Mouse (Mus musculus) forebrain, postnatal 0 days (tissue): ENCODE measurements around the gene R3hdm4. TPM values are rescaled to one million over a fixed set of nuclear protein-coding genes. Genes with fewer than 3 reads are reported as not detected.
"Not testable (repeated sequence)": the region's sequence is repeated elsewhere in the genome, so short reads cannot be mapped to it uniquely, and the experiment has no call there.

Experiments
- ATAC-seq: fragments of 200-750 bp; cut with Nextera tagmentation; 2 replicates; pipeline ENCODE4 v1.8.0; 2017; ENCODE audit warnings: mild to moderate bottlenecking, moderate library complexity
- DNase-seq: peaks from one replicate; pipeline ENCODE4 v3.0.0-alpha.2; 2015
- H3K27ac ChIP-seq: fragments of 300-500 bp; sonication (generic); 2 replicates; pipeline ENCODE4 v1.5.1; 2014; ENCODE audit warnings: low read depth, mild to moderate bottlenecking, antibody characterized with exemption, low read length, moderate library complexity, mixed read lengths
- H3K27me3 ChIP-seq: fragments of 300-500 bp; sonication (generic); 2 replicates; pipeline ENCODE4 v1.6.1; 2014; ENCODE audit warnings: mild to moderate bottlenecking, low read length, mixed read lengths; ENCODE audit not compliant: insufficient read depth
- H3K36me3 ChIP-seq: fragments of 300-500 bp; sonication (generic); 2 replicates; pipeline ENCODE4 v1.6.1; 2014; ENCODE audit warnings: mild to moderate bottlenecking, moderate library complexity; ENCODE audit not compliant: insufficient read depth
- H3K4me1 ChIP-seq: fragments of 300-500 bp; sonication (generic); 2 replicates; pipeline ENCODE4 v1.6.1; 2014; ENCODE audit warnings: antibody characterized with exemption; ENCODE audit not compliant: insufficient read depth
- H3K4me2 ChIP-seq: fragments of 300-500 bp; sonication (generic); 2 replicates; pipeline ENCODE4 v1.6.1; 2014; ENCODE audit warnings: low read depth, mild to moderate bottlenecking, moderate library complexity
- H3K4me3 ChIP-seq: fragments of 300-500 bp; sonication (generic); 2 replicates; pipeline ENCODE4 v1.5.1; 2014; ENCODE audit warnings: low read depth, low read length, mixed read lengths
- H3K9ac ChIP-seq: fragments of 300-500 bp; sonication (generic); 2 replicates; pipeline ENCODE4 v1.6.1; 2014; ENCODE audit warnings: mild to moderate bottlenecking
- H3K9me3 ChIP-seq: fragments of 300-500 bp; sonication (generic); 2 replicates; pipeline ENCODE4 v1.6.1; 2016; ENCODE audit warnings: low read length
- CTCF ChIP-seq: sonication (generic); IDR thresholded peaks from 2 replicates; pipeline ENCODE4 v1.5.1; 2016; ENCODE audit warnings: antibody characterized with exemption, control low read depth, low read depth
- WGBS: fragments of 180-500 bp; shearing (Covaris S2); extraction: QIAGEN DNeasy Blood & Tissue Kit; methylation state at CpG from one replicate; pipeline ENCODE4 v1.1.7; 2014; 5-methylcytosine and 5-hydroxymethylcytosine counted together
- polyA plus RNA-seq: library from polyadenylated mRNA; unstranded; fragments of >200 nt; fragmentation: Nextera tagmentation; extraction: Ambion mirVana; gene quantifications from 2 replicates; pipeline ENCODE4 v1.2.1, GENCODE M21; 2015
- total RNA-seq: library from RNA; depleted of rRNA; stranded (reverse); fragments of >200 nt; gene quantifications from 2 replicates; pipeline ENCODE4 v1.2.3, GENCODE M21; 2014

The R3hdm4 gene
- total and polyA plus RNA-seq, 2 experiments from 2014 or later: 129 to 333 TPM

DNA sequence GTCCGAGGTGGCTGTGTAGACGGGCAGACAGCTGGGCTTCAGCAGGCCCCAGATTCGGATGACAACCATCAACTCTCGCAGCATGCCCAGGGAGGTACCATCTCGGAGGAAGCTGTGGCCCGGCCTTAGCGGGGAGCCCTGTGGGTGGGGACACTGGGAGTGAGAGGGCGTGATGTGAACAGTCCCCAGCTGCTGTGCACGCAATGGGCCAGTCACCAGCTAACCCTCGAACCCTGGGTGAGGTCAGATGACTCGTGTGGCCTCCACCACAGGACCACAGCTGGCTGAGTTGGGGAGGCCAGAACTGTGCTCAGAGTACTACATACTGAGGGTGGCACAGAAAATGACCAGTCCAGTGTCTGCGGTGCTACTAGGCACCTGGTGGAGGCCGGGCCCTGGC is 24.2 kb downstream of the R3hdm4 start:
- Histone ChIP-seq H3K36me3 (peaks cover 48% of the 10 kb centered on the region), H3K4me1 (no peaks in the 10 kb centered on the region), H3K27ac (no peak overlapping the region), H3K4me2 (no peak overlapping the region), H3K27me3 (no peaks in the 10 kb centered on the region), H3K9me3 (no peaks in the 10 kb centered on the region), H3K9ac (no peak overlapping the region), H3K4me3 (no peak overlapping the region)
- no peak for DNase-seq
- no peak for TF ChIP-seq CTCF
- no peak for ATAC-seq
- WGBS: 84% methylated on average over 13 of the region's 13 CpGs

DNA sequence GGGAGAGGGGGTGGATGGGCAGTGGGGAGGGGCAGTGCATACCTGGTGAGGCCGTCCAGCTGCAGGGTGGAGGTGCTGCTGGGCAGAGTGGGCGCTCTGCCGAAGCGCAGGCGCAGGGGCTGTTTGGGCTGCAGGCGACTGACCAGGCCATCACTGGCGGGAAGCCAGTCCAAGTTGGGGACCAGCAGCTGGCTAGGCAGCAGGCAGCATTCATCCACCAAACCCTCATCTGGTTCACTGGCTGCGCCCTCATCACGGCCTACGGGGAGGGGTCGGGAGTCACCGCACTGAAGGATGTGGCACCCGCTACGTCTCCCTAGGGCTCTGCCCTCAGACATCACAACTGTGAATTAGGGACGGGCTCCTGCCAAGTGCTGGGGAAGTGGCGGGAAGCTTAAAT is 24.7 kb downstream of the R3hdm4 start:
- H3K36me3 ChIP-seq: peaks cover 46% of the 10 kb centered on the region
- H3K27me3 ChIP-seq: no peaks in the 10 kb centered on the region
- H3K4me3 ChIP-seq: no peak overlapping the region
- ATAC-seq (no peak), DNase-seq (no peak)
- H3K4me1 ChIP-seq: no peaks in the 10 kb centered on the region
- no peak overlapping the region for H3K27ac ChIP-seq
- no peak overlapping the region for H3K9ac ChIP-seq
- TF ChIP-seq CTCF: no peak
- H3K9me3 ChIP-seq: no peaks in the 10 kb centered on the region
- H3K4me2 ChIP-seq: no peak overlapping the region
- 85% methylated on average over 16 of the region's 16 CpGs for WGBS

DNA sequence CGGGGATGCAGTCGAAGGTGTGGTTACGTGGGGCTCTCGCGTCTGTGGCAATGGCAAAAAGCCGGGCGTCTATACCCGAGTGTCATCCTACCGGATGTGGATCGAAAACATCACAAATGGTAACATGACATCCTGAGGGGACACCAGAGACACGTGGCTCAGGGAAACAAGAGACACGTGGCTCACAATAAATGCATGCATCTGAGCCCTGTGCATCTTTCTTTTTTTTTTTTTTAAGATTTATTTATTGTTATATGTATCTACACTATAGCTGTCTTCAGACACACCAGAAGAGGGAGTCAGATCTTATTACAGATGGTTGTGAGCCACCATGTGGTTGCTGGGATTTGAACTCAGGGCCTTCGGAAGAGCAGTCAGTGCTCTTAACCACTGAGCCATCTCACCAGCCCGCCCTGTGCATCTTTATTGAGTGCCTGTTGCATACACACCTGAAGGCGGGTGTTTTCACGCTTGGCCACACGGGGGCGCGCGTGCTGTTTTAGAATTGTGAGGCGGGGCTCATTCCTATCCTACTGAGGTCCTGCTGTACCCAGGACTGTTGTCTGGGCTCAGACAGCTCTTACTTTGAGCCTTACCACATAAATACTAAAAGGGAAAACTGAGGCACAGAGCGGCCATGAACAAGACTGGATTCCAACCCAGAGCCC is 28.4 kb downstream of the R3hdm4 start:
- not testable (repeated sequence) for H3K9ac ChIP-seq, H3K9me3 ChIP-seq, H3K4me1 ChIP-seq, H3K4me2 ChIP-seq, H3K4me3 ChIP-seq, H3K27ac ChIP-seq, H3K27me3 ChIP-seq
- peak; percentile 81 for DNase-seq
- peaks cover 27% of the 10 kb centered on the region for H3K36me3 ChIP-seq
- WGBS: 41% methylated on average over 22 of the region's 22 CpGs
- peak; percentile 86 for ATAC-seq
- TF ChIP-seq CTCF: peak; percentile 83

DNA sequence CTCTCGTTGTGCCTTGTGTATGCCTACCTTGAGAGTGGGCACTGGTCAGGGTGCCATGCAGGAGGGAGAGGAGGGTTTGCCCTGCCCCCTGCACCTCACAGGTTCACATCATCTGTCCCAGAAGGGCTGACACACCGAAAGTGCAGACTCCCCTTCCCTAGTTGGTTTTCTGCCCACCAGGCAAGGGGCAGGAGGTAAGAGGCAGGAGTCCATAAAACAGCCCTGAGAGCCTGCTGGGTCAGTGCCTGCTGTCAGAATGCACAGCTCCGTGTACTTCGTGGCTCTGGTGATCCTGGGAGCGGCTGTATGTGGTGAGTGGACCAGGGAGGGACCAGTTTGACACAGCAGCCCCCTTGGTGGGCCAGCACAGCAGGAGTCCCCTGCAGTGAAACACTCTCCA is 30.3 kb downstream of the R3hdm4 start, which contains the start of gene Cfd:
Gene Cfd, plus strand, starts transcription at position 184 of the 400 bp plus-strand sequence.
- TF ChIP-seq CTCF: no peak
- Histone ChIP-seq H3K36me3 (peaks cover 8% of the 10 kb centered on the region; the same call in 1 of the 2 replicates), H3K27me3 (no peaks in the 10 kb centered on the region), H3K9me3 (no peaks in the 10 kb centered on the region), H3K27ac (no peak within 1 kb of the TSS), H3K4me2 (no peak within 1 kb of the TSS), H3K4me1 (no peaks in the 10 kb centered on the region), H3K9ac (no peak within 1 kb of the TSS), H3K4me3 (no peak within 1 kb of the TSS)
- ATAC-seq: no peak
- DNase-seq: no peak
- WGBS: 39% methylated on average over 5 of the region's 5 CpGs

DNA sequence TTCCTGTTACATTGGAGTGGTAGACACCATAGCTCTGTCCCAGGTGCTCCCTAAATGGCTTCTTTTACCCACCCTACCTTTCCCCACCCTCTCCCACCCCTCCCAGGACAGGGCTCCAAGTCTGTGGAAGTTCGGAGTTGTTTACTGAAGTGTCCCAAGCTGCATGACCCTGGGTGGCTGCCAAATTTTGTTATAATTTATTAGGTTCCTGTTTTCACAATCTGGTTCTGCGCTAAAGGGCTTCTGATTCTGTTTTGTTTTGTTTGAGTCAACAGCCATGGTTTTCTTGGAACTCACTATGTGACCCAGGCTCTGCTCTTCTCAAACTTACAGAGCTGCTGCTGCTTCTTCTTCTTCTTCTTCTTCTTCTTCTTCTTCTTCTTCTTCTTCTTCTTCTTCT is 31.6 kb downstream of the R3hdm4 start:
- no peak overlapping the region for H3K27ac ChIP-seq
- no peak overlapping the region for H3K9ac ChIP-seq
- no peak for DNase-seq
- H3K9me3 ChIP-seq: no peaks in the 10 kb centered on the region
- H3K36me3 ChIP-seq: no peaks in the 10 kb centered on the region
- H3K4me3 ChIP-seq: no peak overlapping the region
- no peak for ATAC-seq
- H3K4me2 ChIP-seq: no peak overlapping the region
- H3K4me1 ChIP-seq: no peaks in the 10 kb centered on the region
- no peaks in the 10 kb centered on the region for H3K27me3 ChIP-seq
- WGBS: 93% methylated on average over 2 of the region's 2 CpGs
- no peak for TF ChIP-seq CTCF

DNA sequence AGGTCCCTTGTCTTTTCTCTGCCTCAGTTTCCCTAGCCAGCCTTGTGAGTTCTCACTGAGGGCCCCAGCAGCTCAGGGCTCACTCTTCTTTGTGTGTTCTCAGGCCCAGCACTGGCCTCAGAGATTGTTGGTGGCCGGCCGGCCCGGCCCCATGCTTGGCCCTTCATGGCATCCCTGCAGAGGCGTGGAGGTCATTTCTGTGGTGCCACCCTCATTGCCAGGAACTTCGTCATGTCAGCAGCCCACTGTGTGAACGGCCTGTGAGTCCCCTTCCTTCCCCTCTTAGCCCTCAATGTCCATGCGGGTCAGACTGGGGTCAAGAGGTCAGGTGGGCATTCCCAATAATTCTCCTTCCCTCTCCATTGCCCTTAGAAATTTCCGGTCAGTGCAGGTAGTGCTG is 34.4 kb downstream of the R3hdm4 start:
- Histone ChIP-seq H3K9ac (no peak overlapping the region), H3K4me3 (no peak overlapping the region), H3K4me2 (no peak overlapping the region), H3K36me3 (no peaks in the 10 kb centered on the region), H3K27me3 (peaks cover 2% of the 10 kb centered on the region; the same call in 1 of the 2 replicates), H3K9me3 (no peaks in the 10 kb centered on the region), H3K27ac (no peak overlapping the region), H3K4me1 (no peaks in the 10 kb centered on the region)
- DNase-seq: no peak
- no peak for TF ChIP-seq CTCF
- no peak for ATAC-seq
- WGBS: 88% methylated on average over 8 of the region's 8 CpGs

DNA sequence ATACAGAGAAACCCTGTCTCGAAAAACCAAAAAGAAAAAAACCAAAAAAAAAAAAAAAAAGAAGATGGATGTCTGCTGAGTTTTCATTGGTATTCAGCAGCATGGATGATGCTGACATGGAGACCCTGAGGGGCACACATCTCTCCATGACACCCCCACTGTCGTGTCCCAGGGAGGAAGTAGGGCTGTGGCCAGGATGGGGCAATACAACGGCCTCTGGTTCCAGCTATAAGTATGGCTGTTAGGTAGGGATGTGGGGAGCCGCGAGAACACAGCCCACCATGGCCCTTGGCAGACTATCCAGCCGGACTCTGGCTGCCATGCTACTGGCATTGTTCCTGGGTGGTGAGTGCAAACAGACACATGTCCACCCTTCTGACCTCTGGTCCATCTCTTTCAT is 35.0 kb downstream of the R3hdm4 start, which contains the start of gene Elane:
Gene Elane, plus strand, starts transcription at position 194 of the 400 bp plus-strand sequence.
- WGBS: 80% methylated on average over 6 of the region's 6 CpGs
- H3K4me3 ChIP-seq: no peak within 1 kb of the TSS
- H3K27me3 ChIP-seq: peaks cover 5% of the 10 kb centered on the region; the same call in 1 of the 2 replicates
- no peaks in the 10 kb centered on the region for H3K4me1 ChIP-seq
- H3K36me3 ChIP-seq: no peaks in the 10 kb centered on the region
- no peak within 1 kb of the TSS for H3K9ac ChIP-seq
- H3K9me3 ChIP-seq: no peaks in the 10 kb centered on the region
- ATAC-seq (no peak), DNase-seq (no peak)
- no peak within 1 kb of the TSS for H3K27ac ChIP-seq
- H3K4me2 ChIP-seq: no peak within 1 kb of the TSS
- TF ChIP-seq CTCF: no peak

DNA sequence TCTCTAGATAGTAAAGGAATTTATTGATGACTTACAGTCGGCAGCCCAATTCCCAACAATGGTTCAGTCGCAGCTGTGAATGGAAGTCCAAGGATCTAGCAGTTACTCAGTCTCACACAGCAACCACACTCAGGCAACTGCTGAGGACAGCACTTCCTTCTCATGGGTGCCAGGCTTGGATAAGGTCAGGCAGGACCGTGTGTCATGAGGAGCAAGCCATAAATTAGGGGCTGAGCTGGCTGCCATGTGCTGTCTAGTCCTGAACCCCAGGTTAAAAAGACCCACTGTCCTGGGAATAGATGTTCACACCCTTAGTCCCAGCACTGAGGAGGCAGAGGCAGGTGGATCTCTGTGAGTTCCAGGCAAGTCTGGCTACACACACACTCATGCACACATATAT is 36.1 kb downstream of the R3hdm4 start:
- not testable (repeated sequence) for DNase-seq, ATAC-seq, H3K4me3 ChIP-seq, H3K9ac ChIP-seq, H3K4me1 ChIP-seq, H3K36me3 ChIP-seq, H3K9me3 ChIP-seq, H3K4me2 ChIP-seq, H3K27me3 ChIP-seq, H3K27ac ChIP-seq
- 85% methylated on average over 2 of the region's 3 CpGs for WGBS
